Mouse (Mus musculus) activated CD4-positive, CD25-positive, alpha-beta regulatory T cell, adult 4 months (primary cell): ENCODE results near the gene Dnajc28. TPM values are rescaled to one million over a fixed set of nuclear protein-coding genes. Genes with fewer than 3 reads are reported as not detected.

ENCODE experiments used
- ATAC-seq: one replicate; pipeline ENCODE4 v1.8.0; 2017
- polyA plus RNA-seq, 2 experiments: library from polyadenylated mRNA; unstranded; fragments of 100-300 nt; shearing (Covaris generic); gene quantifications; one replicate each; pipeline ENCODE4 v1.2.1; 2017

Gene Dnajc28
- polyA plus RNA-seq, 2 experiments from 2014 or later, result 0.79 to 2.3 TPM

DNA sequence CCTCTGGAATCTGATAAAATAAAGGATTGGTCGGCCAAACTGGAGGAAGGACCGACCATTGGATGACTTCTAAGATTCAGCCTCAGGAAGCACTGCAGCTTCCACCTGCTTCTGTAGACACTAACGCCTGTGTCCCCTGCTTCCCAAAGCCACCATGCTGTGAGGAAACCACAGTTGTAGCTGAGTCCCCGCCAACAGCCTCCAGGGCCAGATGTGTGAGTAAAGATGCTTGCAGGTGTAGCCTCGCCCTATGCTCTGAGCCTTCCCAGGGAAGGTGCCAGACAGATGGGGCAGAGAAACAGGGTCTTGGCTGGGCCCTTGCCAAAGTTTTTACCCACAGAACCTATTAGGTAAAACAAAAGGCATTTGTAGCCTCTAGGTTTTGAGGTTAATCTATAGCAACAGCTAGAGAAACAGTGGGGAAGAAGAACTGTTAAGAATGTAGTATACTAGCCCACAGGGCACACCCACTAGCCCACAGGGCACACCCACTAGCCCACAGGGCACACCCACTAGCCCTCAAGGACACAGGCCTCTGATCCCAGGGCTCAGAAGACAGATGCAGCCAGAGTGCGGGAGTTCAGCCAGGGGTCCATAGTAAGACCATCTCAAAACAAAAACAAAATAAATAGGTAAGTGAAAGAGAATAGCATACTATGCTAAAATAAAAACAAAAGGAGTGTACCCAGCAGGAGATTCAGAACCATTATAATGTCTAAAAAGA, 30.9 kb downstream of the Dnajc28 start:
- no peak for ATAC-seq

DNA sequence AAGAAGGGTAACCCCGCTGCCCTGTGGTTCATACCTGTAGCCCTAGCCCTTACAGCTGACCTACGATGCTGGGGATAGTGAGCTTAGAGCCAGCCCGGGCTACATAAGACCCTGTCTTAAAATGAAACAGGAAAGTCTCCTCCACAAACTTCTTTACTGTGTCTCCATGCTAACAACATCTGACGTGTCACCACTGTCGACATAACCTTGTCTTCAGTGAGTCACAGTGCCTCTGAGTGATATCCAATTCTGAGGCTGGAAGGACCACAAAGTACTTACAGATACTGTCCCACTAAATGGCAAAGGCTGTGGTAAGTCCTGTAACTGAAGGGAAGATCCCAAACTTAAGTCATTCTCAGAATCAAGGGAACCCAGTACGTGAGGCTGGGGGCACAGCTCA, 32.6 kb downstream of the Dnajc28 start:
- no peak for ATAC-seq

DNA sequence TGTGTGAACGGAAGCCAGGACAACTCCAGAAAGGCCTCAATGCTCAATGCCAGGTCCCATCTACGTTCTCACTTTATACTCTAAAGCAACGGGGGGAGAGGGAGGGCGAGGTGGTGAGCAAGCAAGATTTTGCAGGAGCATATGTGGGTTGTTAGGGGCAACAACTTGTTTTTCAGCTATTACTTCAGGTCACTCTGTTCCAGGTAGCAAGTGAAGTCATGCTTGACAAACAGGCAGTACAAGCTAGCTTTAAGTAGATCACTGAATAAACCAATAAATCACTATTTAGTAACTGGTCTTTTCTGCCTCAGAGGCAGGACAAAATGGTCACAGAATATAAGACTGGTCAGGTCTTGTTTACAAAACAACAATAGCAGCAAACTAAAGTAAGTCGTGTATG, 33.2 kb downstream of the Dnajc28 start:
- ATAC-seq, result no peak

DNA sequence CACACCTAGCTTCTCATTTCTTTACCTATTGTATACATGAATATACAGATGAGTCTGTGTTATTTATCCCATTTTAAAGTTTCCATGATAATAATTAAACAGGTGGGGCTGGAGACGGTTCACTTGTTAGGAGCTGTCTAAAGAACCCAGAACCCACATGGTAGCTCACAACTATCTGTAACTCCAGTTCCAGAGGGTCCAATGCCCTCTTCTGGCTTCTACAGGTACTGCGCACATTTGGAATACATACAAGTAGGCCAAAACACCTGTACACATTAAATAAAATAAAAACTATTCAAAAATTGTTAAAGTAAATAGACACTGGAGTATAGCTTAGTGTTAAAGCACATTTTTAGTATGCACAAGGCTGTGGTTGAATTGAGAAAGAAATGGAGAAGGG, 36.5 kb downstream of the Dnajc28 start:
- no peak for ATAC-seq

DNA sequence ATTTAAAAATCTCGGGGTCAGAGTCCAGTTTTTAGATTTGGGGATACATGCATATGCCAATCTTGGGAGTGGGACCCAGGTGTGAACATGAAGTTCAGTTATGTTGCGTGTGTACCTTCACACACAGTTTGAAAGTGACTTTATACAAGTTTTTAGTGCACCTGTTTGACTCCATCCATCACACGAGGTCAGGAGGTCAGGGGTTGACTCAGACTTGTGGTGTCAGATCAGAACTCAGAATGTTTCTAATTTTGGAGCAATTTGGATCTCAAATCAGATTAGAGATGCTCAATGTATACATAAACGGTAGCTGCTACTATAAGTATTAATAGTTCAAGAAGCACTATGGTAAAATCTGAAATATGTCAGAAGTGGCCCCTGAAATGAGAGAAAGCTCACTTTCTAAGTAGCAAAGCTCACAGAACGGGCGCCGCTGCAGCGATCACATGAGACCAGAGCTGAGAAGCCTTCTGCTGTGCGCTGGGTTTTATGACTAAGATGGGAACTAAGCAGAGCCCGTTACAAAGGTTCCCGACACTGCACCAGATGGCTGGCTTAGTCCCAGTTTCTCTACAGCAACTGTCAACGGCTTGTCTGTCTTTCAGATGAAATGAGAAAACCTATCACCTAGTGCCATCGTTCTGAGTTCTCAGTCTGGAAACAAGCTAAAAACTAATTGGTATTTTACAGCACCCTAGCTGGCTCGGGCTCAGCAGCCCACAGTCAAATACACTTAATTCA, 39.7 kb downstream of the Dnajc28 start:
- no peak for ATAC-seq

DNA sequence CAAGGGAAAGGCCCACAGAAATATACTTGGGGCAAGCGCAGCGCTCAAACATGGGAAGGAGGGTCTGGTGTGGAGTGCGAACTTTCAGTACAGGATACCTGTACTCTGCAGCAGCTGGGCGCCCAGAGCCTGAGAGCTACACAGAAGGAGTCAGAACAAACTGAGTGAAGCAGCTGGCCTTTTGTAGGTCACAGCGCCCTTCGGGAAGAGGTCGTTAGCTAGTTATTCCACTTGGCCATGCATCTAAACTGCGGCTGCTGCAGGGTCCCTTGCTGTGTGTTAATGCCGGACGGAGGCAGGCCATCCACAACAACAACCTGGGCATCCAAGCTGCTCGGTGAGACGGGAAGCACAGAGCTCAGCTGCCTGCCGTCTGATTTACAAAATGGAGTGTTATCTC, 43.7 kb downstream of the Dnajc28 start:
- no peak for ATAC-seq

DNA sequence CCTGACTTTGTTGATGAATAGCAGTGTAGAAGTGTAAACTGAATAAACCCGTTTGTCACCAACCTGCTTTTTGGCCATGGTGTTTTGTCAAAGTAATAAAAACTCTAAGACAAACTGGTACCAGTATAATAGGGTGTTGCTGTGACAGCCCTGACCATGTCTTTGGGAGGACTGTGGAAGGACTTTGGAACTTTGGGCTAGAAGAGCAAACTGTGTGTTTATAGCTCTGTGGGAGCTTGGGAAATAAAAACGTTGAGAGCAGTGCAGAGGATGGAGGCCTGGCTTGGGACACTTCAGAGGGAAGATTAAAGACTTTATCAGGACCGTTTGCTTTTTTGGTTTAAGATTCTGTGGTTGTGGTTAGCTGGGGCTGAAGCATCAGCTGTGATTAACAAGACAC, 47.7 kb downstream of the Dnajc28 start:
- no peak for ATAC-seq

DNA sequence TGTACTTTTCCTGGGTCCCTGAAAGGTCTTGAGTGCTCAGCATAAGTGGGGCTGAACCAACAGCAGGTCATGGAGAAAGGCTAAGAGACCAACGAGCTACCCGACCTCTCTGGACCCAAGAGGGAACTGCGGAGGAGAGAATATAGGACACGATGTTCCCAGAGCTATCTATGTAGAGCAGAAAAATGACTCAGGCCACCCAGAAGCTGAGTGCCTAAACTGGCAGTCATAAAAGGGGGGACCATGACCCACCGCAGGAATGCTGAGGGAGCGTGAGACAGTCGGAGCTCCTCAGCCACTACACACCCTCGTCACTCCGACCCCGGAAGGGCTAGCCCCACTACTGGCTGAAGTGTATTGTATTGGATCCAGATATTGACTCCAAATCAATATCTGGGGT, 49.9 kb downstream of the Dnajc28 start:
- ATAC-seq, result no peak

DNA sequence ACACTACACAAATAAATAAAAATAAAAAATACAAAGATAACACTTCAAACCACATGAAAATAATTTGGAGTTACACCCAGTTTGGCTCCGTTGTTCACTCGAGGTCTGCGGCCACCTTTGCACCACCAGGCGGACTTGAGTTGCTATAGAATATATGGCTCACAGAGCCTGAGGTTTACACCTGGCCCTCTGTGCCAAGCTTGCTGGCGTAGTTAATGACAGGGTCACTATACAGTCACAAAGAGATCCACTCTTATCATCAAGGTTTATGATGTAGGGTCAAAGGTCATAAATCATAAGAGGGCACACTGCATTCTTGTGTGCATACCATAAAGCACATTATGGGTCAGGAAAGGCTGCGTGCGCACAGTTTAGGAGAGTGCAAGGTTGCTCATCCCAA, 52.8 kb downstream of the Dnajc28 start:
- ATAC-seq, result no peak

DNA sequence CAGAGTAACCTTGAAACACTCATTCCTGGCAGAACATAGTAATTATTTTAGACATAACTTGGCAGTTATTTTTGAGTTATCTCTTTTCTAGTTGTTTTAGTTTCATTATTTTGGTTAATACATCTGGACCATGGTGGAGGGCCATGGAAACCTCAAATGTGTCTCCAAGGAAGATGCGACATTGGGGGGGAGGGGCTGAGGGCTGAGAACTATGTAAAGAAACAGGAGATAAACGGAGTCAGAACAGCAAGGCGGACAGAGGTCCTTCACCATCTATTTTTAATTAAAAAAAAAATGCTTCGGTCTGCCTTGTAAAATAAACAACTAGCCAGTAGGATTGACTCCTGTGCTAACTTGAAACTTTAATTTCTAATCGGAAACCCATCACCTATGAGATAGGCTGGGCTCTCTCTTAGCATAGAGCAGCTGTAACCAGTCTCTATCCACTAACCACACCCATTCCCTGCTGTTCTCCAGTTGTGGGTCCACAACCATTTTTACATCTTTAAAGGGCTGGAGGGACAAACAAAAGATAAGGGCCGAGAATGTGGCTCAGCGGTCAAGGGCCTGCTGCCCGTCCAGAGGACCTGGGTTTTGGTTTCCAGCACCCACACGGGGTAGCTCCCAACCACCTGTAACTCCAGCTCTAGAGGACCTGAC, 53.4 kb downstream of the Dnajc28 start:
- ATAC-seq, result no peak

DNA sequence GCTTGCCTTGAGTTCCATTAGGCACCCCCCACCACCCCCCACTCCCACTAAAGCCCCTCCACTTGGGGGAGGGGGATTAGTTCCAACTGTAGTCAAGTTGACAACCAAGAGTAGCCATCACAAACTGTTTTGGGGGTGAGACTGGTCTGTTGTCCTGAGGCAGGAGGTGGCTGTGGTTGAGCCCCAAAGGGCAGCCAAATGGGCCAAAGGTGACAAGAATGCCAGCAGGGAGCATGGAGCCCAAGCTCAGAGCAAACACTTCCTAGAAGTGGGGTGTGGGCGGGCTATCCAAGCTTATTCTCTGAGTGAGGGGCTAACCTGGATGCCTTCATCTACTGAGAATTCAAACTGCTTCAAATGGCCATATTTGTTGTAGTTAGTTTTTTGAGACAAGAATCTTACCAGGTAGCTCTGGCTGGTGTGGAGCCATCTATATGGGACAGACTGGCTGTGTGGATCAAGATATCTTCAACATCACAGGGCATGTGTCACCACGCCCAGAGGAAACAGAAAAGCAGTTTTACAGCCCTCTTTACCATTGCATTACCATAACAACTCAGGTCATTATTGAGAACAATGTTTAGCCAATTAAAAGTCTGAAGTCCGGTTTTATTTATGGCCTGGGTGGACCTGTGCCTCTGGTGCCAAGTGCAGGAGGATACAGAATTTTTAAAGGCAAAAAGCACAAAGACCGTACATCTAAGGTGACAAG, 54.1 kb downstream of the Dnajc28 start:
- no peak for ATAC-seq

Other genes with a start within 250 kb of the Dnajc28 start
- 10 to 100 TPM; 48.1 to 49.2 TPM for gene Ifnar2, start 246.2 kb downstream of the Dnajc28 start, polyA plus RNA-seq
- 1 to 10 TPM in 1 of 2 experiments, not detected in 1; 1.9 TPM for gene Gm21970, start 227.3 kb downstream of the Dnajc28 start, polyA plus RNA-seq
- gene Il10rb, start 212.9 kb downstream of the Dnajc28 start, polyA plus RNA-seq, result 100 to 1,000 TPM; 108 to 129 TPM
- 10 to 100 TPM; 87.0 to 90.6 TPM for gene Ifnar1, start 133.8 kb downstream of the Dnajc28 start, polyA plus RNA-seq
- 10 to 100 TPM; 19.8 to 20.6 TPM for gene Ifngr2, start 72.0 kb downstream of the Dnajc28 start, polyA plus RNA-seq
- 10 to 100 TPM; 34.6 to 38.3 TPM for gene Tmem50b, start 21.2 kb downstream of the Dnajc28 start, polyA plus RNA-seq
- 10 to 100 TPM; 57.7 to 59.6 TPM for gene Gart, start 27.9 kb upstream of the Dnajc28 start, polyA plus RNA-seq
- gene Son, start 28.5 kb upstream of the Dnajc28 start, polyA plus RNA-seq, result 100 to 1,000 TPM; 119 to 186 TPM
- 10 to 100 TPM; 12.0 to 27.2 TPM for gene Donson, start 69.7 kb upstream of the Dnajc28 start, polyA plus RNA-seq
- 10 to 100 TPM; 67.0 to 69.8 TPM for gene Cryzl1, start 109.9 kb upstream of the Dnajc28 start, polyA plus RNA-seq
- 1 to 10 TPM; 3.2 to 5.6 TPM for gene Itsn1, start 110.3 kb upstream of the Dnajc28 start, polyA plus RNA-seq